Mouse (Mus musculus) spleen, adult 2 months (tissue): ENCODE measurements around the gene Mybpc2.

Experiments used
- CTCF ChIP-seq: fragments of 200-500 bp; IDR thresholded peaks from 2 replicates; pipeline ENCODE4 v1.5.1; 2011; ENCODE audit warnings: mild to moderate bottlenecking, inconsistent platforms; ENCODE audit not compliant: insufficient read depth, insufficient read length, insufficient replicate concordance; ENCODE audit errors: extremely low read depth
- POLR2A ChIP-seq: fragments of 200-500 bp; IDR thresholded peaks from 2 replicates; pipeline ENCODE4 v1.6.1; 2011; ENCODE audit warnings: low read depth, low read length, inconsistent platforms

- TF ChIP-seq CTCF (no peak), POLR2A (no peak)
These were observed 71.2 kb downstream of the Mybpc2 start for GRCm38 (mm10) chr7:44453256-44453655.
